Mouse (Mus musculus) embryonic facial prominence, embryonic 12.5 days (tissue): Measurements from ENCODE around the gene Gdpd5. TPM values are rescaled to one million over a fixed set of nuclear protein-coding genes. Genes with fewer than 3 reads are reported as not detected.
"Not testable (repeated sequence)": the region's sequence is repeated elsewhere in the genome, so short reads cannot be mapped to it uniquely, and the experiment has no call there.

Experiments used
- ATAC-seq: fragments of 200-750 bp; cut with Nextera tagmentation; 2 replicates; pipeline ENCODE4 v1.8.0; 2017; ENCODE audit not compliant: insufficient number of reproducible peaks, insufficient read depth, low FRiP score, low TSS enrichment
- H3K27ac ChIP-seq: fragments of 300-500 bp; sonication (generic); 2 replicates; pipeline ENCODE4 v1.5.1; 2016; ENCODE audit warnings: mild to moderate bottlenecking
- H3K27me3 ChIP-seq: fragments of 300-500 bp; sonication (generic); 2 replicates; pipeline ENCODE4 v1.6.1; 2016; ENCODE audit warnings: mild to moderate bottlenecking, moderate library complexity
- H3K36me3 ChIP-seq: fragments of 300-500 bp; sonication (generic); 2 replicates; pipeline ENCODE4 v1.6.1; 2016; ENCODE audit warnings: mild to moderate bottlenecking
- H3K4me1 ChIP-seq: fragments of 300-500 bp; sonication (generic); 2 replicates; pipeline ENCODE4 v1.6.1; 2016
- H3K4me2 ChIP-seq: fragments of 300-500 bp; sonication (generic); replicated peaks from 2 replicates; pipeline ENCODE4 v1.6.1; 2016; ENCODE audit warnings: mild to moderate bottlenecking, moderate library complexity
- H3K4me3 ChIP-seq: fragments of 300-500 bp; sonication (generic); 2 replicates; pipeline ENCODE4 v1.5.1; 2016; ENCODE audit warnings: mild to moderate bottlenecking
- H3K9ac ChIP-seq: fragments of 300-500 bp; sonication (generic); 2 replicates; pipeline ENCODE4 v1.6.1; 2016; ENCODE audit warnings: mild to moderate bottlenecking, moderate library complexity
- H3K9me3 ChIP-seq: fragments of 300-500 bp; sonication (generic); 2 replicates; pipeline ENCODE4 v1.6.1; 2016; ENCODE audit warnings: mild to moderate bottlenecking, moderate library complexity
- WGBS: fragments of 180-500 bp; shearing (Covaris S2); methylation state at CpG from one replicate; pipeline ENCODE4 v1.1.7; 2016; 5-methylcytosine and 5-hydroxymethylcytosine counted together
- polyA plus RNA-seq: library from polyadenylated mRNA; unstranded; fragments of >200 nt; fragmentation: Nextera tagmentation; extraction: Ambion mirVana; gene quantifications from 2 replicates; pipeline ENCODE4 v1.2.1, GENCODE M21; 2016

Gdpd5 gene
- polyA plus RNA-seq, 1 experiment from 2014 or later, result 20.3 TPM

GRCm38 (mm10) chr7:99352526-99353400 is 28.5 kb upstream of the Gdpd5 start, which contains the start of gene Serpinh1:
Gene Serpinh1 (minus strand): TSS chr7:99353239.
- Histone ChIP-seq H3K27ac (peak within 1 kb of the TSS; percentile 99), H3K27me3 (no peaks in the 10 kb centered on the region), H3K4me3 (peak within 1 kb of the TSS; percentile 80), H3K4me2 (peak within 1 kb of the TSS; percentile 86), H3K9me3 (no peaks in the 10 kb centered on the region), H3K9ac (peak within 1 kb of the TSS; percentile 98), H3K4me1 (peaks cover 66% of the 10 kb centered on the region), H3K36me3 (peaks cover 28% of the 10 kb centered on the region)
- peak; percentile 85 for ATAC-seq
- under 1% methylated on average over 35 of the region's 35 CpGs for WGBS

- 0 out of 2 replicates have a peak, but pooled peaks cover under 1% of the 10 kb centered on the region for H3K36me3 ChIP-seq
- no peaks in the 10 kb centered on the region for H3K9me3 ChIP-seq
- H3K27ac ChIP-seq, result peak overlapping the region; percentile 99
- H3K4me1 ChIP-seq, result peaks cover 56% of the 10 kb centered on the region
- peak overlapping the region; percentile 48 for H3K9ac ChIP-seq
- peak overlapping the region; percentile 45 for H3K4me2 ChIP-seq
- no peak for ATAC-seq
- 3% methylated on average over 7 of the region's 7 CpGs for WGBS
- peak overlapping the region; percentile 8; the same call in 1 of the 2 replicates for H3K4me3 ChIP-seq
- H3K27me3 ChIP-seq, result no peaks in the 10 kb centered on the region
Observed at GRCm38 (mm10) chr7:99355731-99356131, 25.5 kb upstream of the Gdpd5 start.

GRCm38 (mm10) chr7:99356244-99356930 is 24.8 kb upstream of the Gdpd5 start:
- no peaks in the 10 kb centered on the region for H3K27me3 ChIP-seq
- H3K27ac ChIP-seq, result peak overlapping the region; percentile 99
- no peaks in the 10 kb centered on the region for H3K9me3 ChIP-seq
- H3K36me3 ChIP-seq, result no peaks in the 10 kb centered on the region
- ATAC-seq, result no peak
- peaks cover 58% of the 10 kb centered on the region for H3K4me1 ChIP-seq
- 20% methylated on average over 9 of the region's 9 CpGs for WGBS
- peak overlapping the region; percentile 45 for H3K4me2 ChIP-seq
- peak overlapping the region; percentile 48 for H3K9ac ChIP-seq
- H3K4me3 ChIP-seq, result peak overlapping the region; percentile 8; the same call in 1 of the 2 replicates

- WGBS, result 59% methylated on average over 7 of the region's 7 CpGs
- no peak for ATAC-seq
Observed at GRCm38 (mm10) chr7:99357201-99357600, 24.0 kb upstream of the Gdpd5 start.

GRCm38 (mm10) chr7:99358371-99358770 is 22.8 kb upstream of the Gdpd5 start:
- Histone ChIP-seq H3K4me1 (peaks cover 59% of the 10 kb centered on the region), H3K9me3 (no peaks in the 10 kb centered on the region), H3K27ac (no peak overlapping the region; the same call in 1 of the 2 replicates), H3K9ac (no peak overlapping the region), H3K27me3 (no peaks in the 10 kb centered on the region), H3K4me3 (no peak overlapping the region), H3K4me2 (no peak overlapping the region), H3K36me3 (no peaks in the 10 kb centered on the region)
- 89% methylated on average over 8 of the region's 8 CpGs for WGBS
- ATAC-seq, result no peak

More at GRCm38 (mm10) chr7:99357201-99357600, 24.0 kb upstream of the Gdpd5 start:
- H3K9me3 ChIP-seq, result no peaks in the 10 kb centered on the region
- no peaks in the 10 kb centered on the region for H3K27me3 ChIP-seq
- H3K4me2 ChIP-seq, result no peak overlapping the region
- H3K4me3 ChIP-seq, result no peak overlapping the region
- H3K27ac ChIP-seq, result peak overlapping the region; percentile 99
- H3K9ac ChIP-seq, result no peak overlapping the region
- H3K36me3 ChIP-seq, result no peaks in the 10 kb centered on the region
- peaks cover 62% of the 10 kb centered on the region for H3K4me1 ChIP-seq

GRCm38 (mm10) chr7:99360021-99360802 is 21.0 kb upstream of the Gdpd5 start:
- H3K4me3 ChIP-seq, result no peak overlapping the region
- H3K4me1 ChIP-seq, result peaks cover 46% of the 10 kb centered on the region
- peak overlapping the region; percentile 33 for H3K4me2 ChIP-seq

GRCm38 (mm10) chr7:99360803-99361414 is 20.3 kb upstream of the Gdpd5 start:
- no peaks in the 10 kb centered on the region for H3K9me3 ChIP-seq
- H3K27ac ChIP-seq, result peak overlapping the region; percentile 98
- H3K27me3 ChIP-seq, result no peaks in the 10 kb centered on the region
- H3K4me3 ChIP-seq, result no peak overlapping the region
- no peak for ATAC-seq
- 7% methylated on average over 8 of the region's 8 CpGs for WGBS
- H3K4me1 ChIP-seq, result peaks cover 41% of the 10 kb centered on the region
- no peaks in the 10 kb centered on the region for H3K36me3 ChIP-seq
- peak overlapping the region; percentile 1; the same call in 1 of the 2 replicates for H3K9ac ChIP-seq
- H3K4me2 ChIP-seq, result peak overlapping the region; percentile 33

More at GRCm38 (mm10) chr7:99360021-99360802, 21.0 kb upstream of the Gdpd5 start:
- Histone ChIP-seq H3K9me3 (no peaks in the 10 kb centered on the region), H3K27me3 (no peaks in the 10 kb centered on the region), H3K36me3 (no peaks in the 10 kb centered on the region), H3K9ac (peak overlapping the region; percentile 44), H3K27ac (peak overlapping the region; percentile 98)
- ATAC-seq, result peak; percentile 99
- WGBS, result 4% methylated on average over 10 of the region's 10 CpGs

- 86% methylated on average over 2 of the region's 2 CpGs for whole genome bisulfite sequencing
- Histone ChIP-seq H3K4me1 (peaks cover 29% of the 10 kb centered on the region), H3K4me2 (no peak overlapping the region), H3K9ac (no peak overlapping the region), H3K27ac (no peak overlapping the region), H3K36me3 (no peaks in the 10 kb centered on the region), H3K27me3 (no peaks in the 10 kb centered on the region), H3K4me3 (no peak overlapping the region), H3K9me3 (no peaks in the 10 kb centered on the region)
- no peak for ATAC-seq
Observed at GRCm38 (mm10) chr7:99362137-99362536, 19.1 kb upstream of the Gdpd5 start.

- Histone ChIP-seq H3K9ac (no peak overlapping the region), H3K27ac (no peak overlapping the region), H3K36me3 (no peaks in the 10 kb centered on the region), H3K27me3 (no peaks in the 10 kb centered on the region), H3K9me3 (0 out of 2 replicates have a peak, but pooled peaks cover 4% of the 10 kb centered on the region), H3K4me3 (no peak overlapping the region), H3K4me2 (no peak overlapping the region), H3K4me1 (peaks cover 19% of the 10 kb centered on the region)
- no peak for ATAC-seq
- whole genome bisulfite sequencing, result 0% methylated on average over 5 of the region's 5 CpGs
Observed at GRCm38 (mm10) chr7:99365069-99365468, 16.1 kb upstream of the Gdpd5 start.

- Histone ChIP-seq H3K9ac (no peak overlapping the region), H3K4me3 (no peak overlapping the region), H3K36me3 (no peaks in the 10 kb centered on the region), H3K27me3 (0 out of 2 replicates have a peak, but pooled peaks cover 3% of the 10 kb centered on the region), H3K27ac (no peak overlapping the region), H3K4me2 (no peak overlapping the region), H3K9me3 (0 out of 2 replicates have a peak, but pooled peaks cover 4% of the 10 kb centered on the region), H3K4me1 (0 out of 2 replicates have a peak, but pooled peaks cover 4% of the 10 kb centered on the region)
- no peak for ATAC-seq
- 62% methylated on average over 6 of the region's 6 CpGs for WGBS
Observed at GRCm38 (mm10) chr7:99366716-99367115, 14.5 kb upstream of the Gdpd5 start.

- ATAC-seq, H3K4me3 ChIP-seq, H3K4me1 ChIP-seq, H3K27ac ChIP-seq, H3K9ac ChIP-seq, H3K4me2 ChIP-seq, H3K27me3 ChIP-seq, H3K9me3 ChIP-seq, H3K36me3 ChIP-seq: not testable (repeated sequence)
- 56% methylated on average over 3 of the region's 3 CpGs for WGBS
Observed at GRCm38 (mm10) chr7:99374325-99374724, 6.9 kb upstream of the Gdpd5 start.
